Mouse (Mus musculus): ENCODE measurements around the gene Rpl32.

GRCm38 (mm10) chr6:115767357-115767756 lies 41.2 kb downstream of the Rpl32 start:
- TF ChIP-seq CTCF (IDR thresholded peaks at IDR 0.05) (no peak), EP300 (IDR thresholded peaks at IDR 0.05) (no peak)
